21 mouse cellular contexts compared by ENCODE assay signal in genomic region chr6:97612861-97613260, GRCm38 (mm10). TPM values are rescaled to one million over a fixed set of nuclear protein-coding genes. Genes with fewer than 3 reads are reported as not detected.
DNase-seq lines count a peak whose midpoint lies in the region; ATAC-seq and TF ChIP-seq lines count a peak whose summit lies in the region.
"Had no signal": no experiment of that assay in that cellular context is flagged by ENCODE, and none has a peak within 500 bp of the region (broad histone marks: within the 10 kb centered on the region; RNA-seq: fewer than 3 reads in every experiment).

No protein-coding gene starts in this region.

- H3K27me3 ChIP-seq in embryonic facial prominence, embryonic 14.5 days (replicated peaks; ENCODE audit: control insufficient read depth, insufficient read depth, low read length) = peaks cover 7% of the 10 kb centered on the region
- H3K27me3 ChIP-seq: hindbrain, embryonic 15.5 days had no signal

- no peak for TF ChIP-seq CTCF in brain, embryonic 14.5 days (IDR thresholded peaks at IDR 0.05; ENCODE audit: borderline replicate concordance, extremely low read depth, insufficient read depth, insufficient read length)

- H3K27ac ChIP-seq in embryonic facial prominence, embryonic 14.5 days (replicated peaks; ENCODE audit: low read depth, low read length) = no peak overlapping the region
- H3K27ac ChIP-seq: embryonic facial prominence, embryonic 15.5 days; heart, adult 2 months; heart, embryonic 15.5 days; hindbrain, embryonic 15.5 days had no signal

- H3K9ac ChIP-seq in embryonic facial prominence, embryonic 14.5 days (ENCODE audit: low read depth, low read length) = no peak overlapping the region
- H3K9ac ChIP-seq: embryonic facial prominence, embryonic 15.5 days; heart, embryonic 15.5 days; hindbrain, embryonic 15.5 days had no signal

- peaks cover 15% of the 10 kb centered on the region; the same call in 1 of the 2 replicates for H3K4me1 ChIP-seq in embryonic facial prominence, embryonic 14.5 days (ENCODE audit: control insufficient read depth, insufficient read depth, low read length)

- ATAC-seq in embryonic facial prominence, embryonic 14.5 days (ENCODE audit: low read depth) = no peak
- ATAC-seq: intestine, embryonic 16.5 days had no signal

- no peak overlapping the region for H3K4me3 ChIP-seq in embryonic facial prominence, embryonic 14.5 days (ENCODE audit: low read depth, low read length)
- H3K4me3 ChIP-seq: embryonic facial prominence, embryonic 15.5 days; erythroblast, embryonic 14.5 days; heart, adult 2 months; heart, embryonic 15.5 days; hindbrain, embryonic 15.5 days had no signal

- DNase-seq in heart, adult 11 months = peak; percentile 31
- DNase-seq in heart, adult 18-20 months = no peak
- peak; percentile 73 for DNase-seq in brain, embryonic 14.5 days (ENCODE audit: low read depth)
- peak; percentile 45 for DNase-seq in embryonic facial prominence, embryonic 14.5 days (ENCODE audit: low spot score)
- DNase-seq in retina, postnatal 1 day = peak; percentile 95
- DNase-seq in adrenal gland, postnatal 10 days = no peak
- no peak for DNase-seq in left cerebral cortex, postnatal 36 days (ENCODE audit: low spot score in 2 of 2)
- DNase-seq: adrenal gland, postnatal 14 days; cerebellum, adult 18-20 months; cerebellum, adult 9-11 months; cerebellum, postnatal 36 days; gastrocnemius, postnatal 36 days; heart, adult 2 months; heart, postnatal 14 days; kidney, adult 2 months had no signal

- WGBS in embryonic facial prominence, embryonic 14.5 days = 69% methylated on average over 5 of the region's 5 CpGs

- TF ChIP-seq POLR2A in brain, embryonic 14.5 days (IDR thresholded peaks at IDR 0.05; ENCODE audit: borderline replicate concordance, extremely low read depth, insufficient read depth, insufficient read length, poor library complexity, severe bottlenecking) = no peak

- H3K9me3 ChIP-seq in embryonic facial prominence, embryonic 14.5 days (ENCODE audit: control insufficient read depth, low read length) = no peaks in the 10 kb centered on the region
- H3K9me3 ChIP-seq: embryonic facial prominence, embryonic 15.5 days; heart, embryonic 15.5 days; hindbrain, embryonic 15.5 days had no signal

- H3K4me2 ChIP-seq in embryonic facial prominence, embryonic 14.5 days (ENCODE audit: low read depth, low read length) = no peak overlapping the region
- H3K4me2 ChIP-seq: embryonic facial prominence, embryonic 15.5 days; heart, embryonic 11.5 days; heart, embryonic 15.5 days; hindbrain, embryonic 15.5 days had no signal

- H3K36me3 ChIP-seq in embryonic facial prominence, embryonic 14.5 days (ENCODE audit: control insufficient read depth, insufficient read depth, low read length) = no peaks in the 10 kb centered on the region
- H3K36me3 ChIP-seq: embryonic facial prominence, embryonic 15.5 days; heart, embryonic 15.5 days; hindbrain, embryonic 15.5 days had no signal

- intact Hi-C loops in left cerebral cortex, postnatal 36 days (cut with DNase I) = no loop called here

RNA-seq across cellular contexts. Expression of gene Frmd4b, which starts 4.5 kb away (rescaled TPM):
- total RNA-seq in heart, adult 18-20 months (2021) = 10 to 100 TPM; 11.7 to 15.8 TPM
- polyA plus RNA-seq in brain, embryonic 14.5 days (2012; rRNA removed) = 30.4 and 32.7 TPM in 2 replicates
- polyA plus RNA-seq in embryonic facial prominence, embryonic 14.5 days (2014; fragmentation: Nextera tagmentation; extraction: Ambion mirVana) = 17.5 and 18.9 TPM in 2 replicates
- total RNA-seq in adrenal gland, postnatal 10 days (2021) = 10 to 100 TPM; 20.0 to 27.9 TPM
- 10 to 100 TPM; 13.7 to 20.4 TPM for total RNA-seq in left cerebral cortex, postnatal 36 days (2021)
- polyA plus RNA-seq: erythroblast, embryonic 14.5 days had no signal

Comparison
In these comparisons a context has a peak if more than half of its experiments do, and no peak if none do; other contexts are left out.
1. DNase-seq: peak in heart, adult 11 months (single experiment), brain, embryonic 14.5 days (single experiment), embryonic facial prominence, embryonic 14.5 days (single experiment) and retina, postnatal 1 day (single experiment); none in heart, adult 18-20 months (0 of 2), adrenal gland, postnatal 10 days (single experiment) and left cerebral cortex, postnatal 36 days (0 of 2).